Mouse (Mus musculus) liver, embryonic 14.5 days (tissue): ENCODE measurements around the gene Nin. TPM values are rescaled to one million over a fixed set of nuclear protein-coding genes. Genes with fewer than 3 reads are reported as not detected.

Source experiments
- ATAC-seq: fragments of 200-750 bp; cut with Nextera tagmentation; 2 replicates; pipeline ENCODE4 v1.8.0; 2017; ENCODE audit warnings: moderate number of reproducible peaks, mild to moderate bottlenecking, moderate library complexity; ENCODE audit not compliant: insufficient read depth
- DNase-seq, 3 experiments: peaks; one replicate each; pipeline ENCODE4 v3.0.0-alpha.2; 2012 to 2013; ENCODE audit warnings: low read depth in 3 of 3, low spot score in 3 of 3
- H3K27ac ChIP-seq: fragments of 300-500 bp; sonication (generic); 2 replicates; pipeline ENCODE4 v1.5.1; 2014; ENCODE audit warnings: moderate library complexity, mild to moderate bottlenecking, control low read depth, inconsistent platforms
- H3K27me3 ChIP-seq: fragments of 300-500 bp; sonication (generic); 2 replicates; pipeline ENCODE4 v1.6.1; 2014; ENCODE audit warnings: mild to moderate bottlenecking, low read length, moderate library complexity; ENCODE audit not compliant: control insufficient read depth, insufficient read depth
- H3K36me3 ChIP-seq: fragments of 300-500 bp; sonication (generic); replicated peaks from 2 replicates; pipeline ENCODE4 v1.6.1; 2014; ENCODE audit warnings: low read depth; ENCODE audit not compliant: control insufficient read depth, insufficient read depth
- H3K4me1 ChIP-seq, 2 experiments: fragments of 200-500 bp in 1 of 2; fragments of 300-500 bp in 1 of 2; sonication (generic) in 1 of 2; replicated peaks; 2 replicates each; pipeline ENCODE4 v1.6.1; 2012 to 2014; ENCODE audit warnings: antibody characterized with exemption in 1 of 2, inconsistent platforms in 1 of 2, low read length in 1 of 2; ENCODE audit not compliant: control insufficient read depth in 2 of 2, insufficient read depth in 2 of 2
- H3K4me2 ChIP-seq: fragments of 300-500 bp; sonication (generic); 2 replicates; pipeline ENCODE4 v1.6.1; 2014; ENCODE audit warnings: low read depth, mild to moderate bottlenecking, control low read depth, moderate library complexity
- H3K4me3 ChIP-seq, 2 experiments: fragments of 200-500 bp in 1 of 2; fragments of 300-500 bp in 1 of 2; sonication (generic) in 1 of 2; 2 replicates each; pipeline ENCODE4 v1.5.1; 2012 to 2014; ENCODE audit warnings: low read depth in 2 of 2, low read length in 2 of 2, mild to moderate bottlenecking in 2 of 2, control low read depth in 1 of 2, inconsistent platforms in 1 of 2, moderate library complexity in 1 of 2; ENCODE audit not compliant: insufficient read depth in 1 of 2
- H3K9ac ChIP-seq: fragments of 300-500 bp; sonication (generic); replicated peaks from 2 replicates; pipeline ENCODE4 v1.6.1; 2014; ENCODE audit warnings: mild to moderate bottlenecking, control low read depth, moderate library complexity
- H3K9me3 ChIP-seq: fragments of 300-500 bp; sonication (generic); 2 replicates; pipeline ENCODE4 v1.6.1; 2016; ENCODE audit warnings: low read length, mixed read lengths; ENCODE audit not compliant: control insufficient read depth
- CTCF ChIP-seq: IDR thresholded peaks from 2 replicates; pipeline ENCODE4 v1.5.1; 2016; ENCODE audit warnings: antibody characterized with exemption, low read depth, control low read depth
- EP300 ChIP-seq: IDR thresholded peaks from 2 replicates; pipeline ENCODE4 v1.6.1; 2016; ENCODE audit warnings: antibody characterized with exemption, low read depth
- WGBS: fragments of 180-500 bp; shearing (Covaris S2); extraction: QIAGEN DNeasy Blood & Tissue Kit; methylation state at CpG from one replicate; pipeline ENCODE4 v1.1.7; 2014; ENCODE audit not compliant: insufficient replicate concordance; 5-methylcytosine and 5-hydroxymethylcytosine counted together
- polyA plus RNA-seq, 2 experiments: library from polyadenylated mRNA; depleted of rRNA in 1 of 2; stranded (reverse) in 1 of 2; unstranded in 1 of 2; fragments of >200 nt; fragmentation: Nextera tagmentation in 1 of 2; extraction: Ambion mirVana in 1 of 2; gene quantifications; 2 replicates each; pipeline versions ENCODE4 v1.2.1 to v1.2.3; 2012 to 2014

Gene Nin
- polyA plus RNA-seq, 2 experiments, result 2.8 to 3.9 TPM

- Histone ChIP-seq H3K4me2 (no peak overlapping the region), H3K9me3 (no peaks in the 10 kb centered on the region), H3K4me1 (peaks cover 0 to 2% of the 10 kb centered on the region in 2 experiments; a peak in 1 of 4 replicates), H3K9ac (no peak overlapping the region), H3K27me3 (no peaks in the 10 kb centered on the region), H3K36me3 (no peaks in the 10 kb centered on the region), H3K27ac (no peak overlapping the region), H3K4me3 (no peak overlapping the region)
- DNase-seq (no peak), ATAC-seq (no peak)
- WGBS, result 61% methylated on average over 4 of the region's 4 CpGs
- TF ChIP-seq CTCF, result no peak
- TF ChIP-seq EP300, result no peak
These were observed 97.6 kb downstream of the Nin start for GRCm38 (mm10) chr12:70015936-70016335.

GRCm38 (mm10) chr12:70011681-70012080, 101.8 kb downstream of the Nin start:
- ATAC-seq (no peak), DNase-seq (no peak)
- Histone ChIP-seq H3K9me3 (no peaks in the 10 kb centered on the region), H3K9ac (no peak overlapping the region), H3K27me3 (no peaks in the 10 kb centered on the region), H3K4me2 (no peak overlapping the region), H3K4me1 (no peaks in the 10 kb centered on the region), H3K4me3 (no peak overlapping the region), H3K27ac (no peak overlapping the region), H3K36me3 (no peaks in the 10 kb centered on the region)
- WGBS, result 68% methylated on average over 5 of the region's 5 CpGs
- TF ChIP-seq CTCF (no peak), EP300 (no peak)

DNA sequence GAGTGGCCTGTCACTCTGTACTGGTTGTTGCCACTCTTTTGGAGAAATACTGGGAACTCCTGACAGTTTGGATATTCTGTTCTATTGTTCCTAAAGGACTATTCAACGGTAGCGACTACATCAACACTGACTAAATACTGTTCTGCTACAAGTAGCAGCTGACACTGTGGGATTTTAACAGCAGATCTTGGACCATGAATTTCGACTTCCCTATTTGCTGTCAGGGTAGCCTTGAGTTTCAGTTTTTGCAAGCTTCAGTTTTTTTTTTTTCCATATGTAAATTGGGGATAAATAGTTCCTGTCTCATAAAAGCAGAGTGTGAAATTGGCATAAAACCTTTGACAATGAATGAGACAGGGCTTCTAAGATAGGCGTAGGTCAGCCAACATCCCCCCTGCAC, 103.2 kb downstream of the Nin start:
- DNase-seq, result no peak
- Histone ChIP-seq H3K27me3 (no peaks in the 10 kb centered on the region), H3K4me1 (no peaks in the 10 kb centered on the region), H3K4me2 (no peak overlapping the region), H3K4me3 (no peak overlapping the region), H3K36me3 (no peaks in the 10 kb centered on the region), H3K27ac (no peak overlapping the region), H3K9ac (no peak overlapping the region), H3K9me3 (no peaks in the 10 kb centered on the region)
- ATAC-seq, result no peak
- TF ChIP-seq CTCF, result no peak
- TF ChIP-seq EP300, result no peak
- 67% methylated on average over 4 of the region's 4 CpGs for WGBS

GRCm38 (mm10) chr12:70005103-70005502, 108.4 kb downstream of the Nin start:
- no peak for ATAC-seq
- Histone ChIP-seq H3K27me3 (no peaks in the 10 kb centered on the region), H3K9me3 (no peaks in the 10 kb centered on the region), H3K4me2 (no peak overlapping the region), H3K27ac (no peak overlapping the region), H3K9ac (no peak overlapping the region), H3K4me3 (no peak overlapping the region), H3K4me1 (no peaks in the 10 kb centered on the region), H3K36me3 (no peaks in the 10 kb centered on the region)
- WGBS, result 43% methylated on average over 4 of the region's 4 CpGs
- TF ChIP-seq EP300 (no peak), CTCF (no peak)
- DNase-seq, result no peak

GRCm38 (mm10) chr12:69998186-69998983, 115.1 kb downstream of the Nin start:
- ATAC-seq, result no peak
- no peak overlapping the region for H3K4me2 ChIP-seq
- no peaks in the 10 kb centered on the region for H3K4me1 ChIP-seq
- TF ChIP-seq EP300 (no peak), CTCF (no peak)
- WGBS, result 55% methylated on average over 13 of the region's 13 CpGs
- no peak for DNase-seq
- no peak overlapping the region for H3K9ac ChIP-seq
- H3K27me3 ChIP-seq, result no peaks in the 10 kb centered on the region
- no peak overlapping the region for H3K4me3 ChIP-seq
- H3K36me3 ChIP-seq, result no peaks in the 10 kb centered on the region
- H3K9me3 ChIP-seq, result no peaks in the 10 kb centered on the region
- H3K27ac ChIP-seq, result no peak overlapping the region
